Mouse (Mus musculus) C2C12 (cell line): ENCODE data around the gene Prpf31. TPM values are rescaled to one million over a fixed set of nuclear protein-coding genes. Genes with fewer than 3 reads are reported as not detected.

Experiments
- H3K27me3 ChIP-seq: one replicate; pipeline ENCODE4 v1.6.1; 2011; ENCODE audit not compliant: control insufficient read depth, insufficient read depth, insufficient read length
- H3K36me3 ChIP-seq: one replicate; pipeline ENCODE4 v1.6.1; 2011; ENCODE audit not compliant: control insufficient read depth, insufficient read depth
- H3K4me3 ChIP-seq: one replicate; pipeline ENCODE4 v1.5.1; 2011; ENCODE audit warnings: mild to moderate bottlenecking, control low read depth; ENCODE audit not compliant: poor library complexity, insufficient read depth, severe bottlenecking
- H3K79me2 ChIP-seq: one replicate; pipeline ENCODE4 v1.6.1; 2011; ENCODE audit not compliant: control insufficient read depth, insufficient read depth
- H3K79me3 ChIP-seq: one replicate; pipeline ENCODE4 v1.6.1; 2011; ENCODE audit warnings: low read depth, control low read depth
- H3ac ChIP-seq: one replicate; pipeline ENCODE3; 2011; ENCODE audit warnings: low read depth; ENCODE audit not compliant: control insufficient read depth, insufficient read length
- CEBPB ChIP-seq: IDR thresholded peaks from one replicate; pipeline ENCODE4 v1.6.1; 2011; ENCODE audit warnings: low read depth, mild to moderate bottlenecking, control low read depth, moderate library complexity
- CTCF ChIP-seq: IDR thresholded peaks from one replicate; pipeline ENCODE4 v1.5.1; 2011; ENCODE audit not compliant: control insufficient read depth, insufficient read depth, insufficient read length
- FOSL1 ChIP-seq: IDR thresholded peaks from one replicate; pipeline ENCODE4 v1.8.0; 2011; ENCODE audit warnings: mild to moderate bottlenecking, low read length; ENCODE audit not compliant: poor library complexity, insufficient read depth, severe bottlenecking
- MAX ChIP-seq: IDR thresholded peaks from one replicate; pipeline ENCODE4 v1.6.1; 2011; ENCODE audit warnings: mild to moderate bottlenecking, control low read depth
- MYOD1 ChIP-seq: IDR thresholded peaks from one replicate; pipeline ENCODE4 v1.6.1; 2011; ENCODE audit warnings: low read depth; ENCODE audit not compliant: control insufficient read depth, insufficient read length
- MYOG ChIP-seq: IDR thresholded peaks from one replicate; pipeline ENCODE4 v1.6.1; 2011; ENCODE audit not compliant: control insufficient read depth, insufficient read length; ENCODE audit errors: extremely low read depth
- USF1 ChIP-seq: IDR thresholded peaks from one replicate; pipeline ENCODE4 v1.6.1; 2011; ENCODE audit warnings: low read depth, mild to moderate bottlenecking, control low read depth, moderate library complexity
- polyA plus RNA-seq: library from polyadenylated mRNA; unstranded; fragments of >200 nt; fragmentation: generic; extraction: Trizol; gene quantifications from one replicate; pipeline ENCODE4 v1.2.1, GENCODE M21; 2012; ENCODE audit warnings: missing spikeins

Gene Prpf31
- polyA plus RNA-seq, 1 experiment: 102 TPM

- H3K79me3 ChIP-seq: peaks cover 36% of the 10 kb centered on the region
- H3K36me3 ChIP-seq: peaks cover 32% of the 10 kb centered on the region
- peak overlapping the region; percentile 75 for H3K4me3 ChIP-seq
- H3K79me2 ChIP-seq: peaks cover 61% of the 10 kb centered on the region
- H3K27me3 ChIP-seq: no peaks in the 10 kb centered on the region
- TF ChIP-seq CEBPB (no peak), MYOG (no peak), FOSL1 (no peak), CTCF (no peak), USF1 (no peak), MAX (no peak), MYOD1 (no peak)
- peak overlapping the region; percentile 68 for H3ac ChIP-seq
Measured at GRCm38 (mm10) chr7:3629030-3629429, 755 bp upstream of the Prpf31 start.

DNA sequence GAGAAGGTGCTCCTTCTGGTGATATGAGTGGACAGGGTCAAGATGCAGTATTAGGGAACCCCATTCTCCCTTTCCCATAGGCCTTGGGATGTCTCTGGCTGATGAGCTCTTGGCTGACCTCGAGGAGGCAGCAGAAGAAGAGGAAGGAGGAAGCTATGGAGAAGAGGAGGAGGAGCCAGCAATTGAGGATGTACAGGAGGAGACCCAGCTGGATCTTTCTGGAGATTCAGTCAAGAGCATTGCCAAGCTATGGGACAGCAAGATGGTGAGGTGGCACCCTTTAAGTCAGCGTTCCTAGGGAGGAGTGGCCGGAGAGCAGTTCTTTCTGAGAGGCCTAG lies 662 bp downstream of the Prpf31 start:
- Histone ChIP-seq H3K79me3 (peaks cover 36% of the 10 kb centered on the region), H3K27me3 (no peaks in the 10 kb centered on the region), H3K36me3 (peaks cover 41% of the 10 kb centered on the region), H3ac (peak overlapping the region; percentile 79), H3K79me2 (peaks cover 55% of the 10 kb centered on the region), H3K4me3 (peak overlapping the region; percentile 75)
- TF ChIP-seq MAX (no peak), CTCF (no peak), FOSL1 (no peak), MYOD1 (no peak)

GRCm38 (mm10) chr7:3643412-3643811 lies 13.6 kb downstream of the Prpf31 start:
- Histone ChIP-seq H3K36me3 (peaks cover 16% of the 10 kb centered on the region), H3K4me3 (no peak overlapping the region), H3ac (no peak overlapping the region), H3K79me3 (peaks cover 29% of the 10 kb centered on the region), H3K79me2 (peaks cover 32% of the 10 kb centered on the region), H3K27me3 (no peaks in the 10 kb centered on the region)
- no peak for TF ChIP-seq CEBPB
- TF ChIP-seq MAX: no peak
- TF ChIP-seq USF1: no peak
- no peak for TF ChIP-seq FOSL1
- TF ChIP-seq MYOG: no peak
- TF ChIP-seq MYOD1: no peak
- TF ChIP-seq CTCF: no peak

- TF ChIP-seq MAX (no peak), MYOG (no peak), CEBPB (no peak), USF1 (no peak), FOSL1 (no peak), MYOD1 (no peak)
- Histone ChIP-seq H3K27me3 (no peaks in the 10 kb centered on the region), H3K36me3 (peaks cover 14% of the 10 kb centered on the region), H3K79me2 (peaks cover 36% of the 10 kb centered on the region), H3K4me3 (no peak overlapping the region), H3ac (peak overlapping the region; percentile 19), H3K79me3 (peaks cover 33% of the 10 kb centered on the region)
Measured at GRCm38 (mm10) chr7:3643843-3644242, 14.1 kb downstream of the Prpf31 start.

- Histone ChIP-seq H3K4me3 (peak overlapping the region; percentile 7), H3K79me3 (peaks cover 38% of the 10 kb centered on the region), H3ac (peak overlapping the region; percentile 64), H3K27me3 (no peaks in the 10 kb centered on the region), H3K79me2 (peaks cover 41% of the 10 kb centered on the region), H3K36me3 (peaks cover 14% of the 10 kb centered on the region)
- no peak for TF ChIP-seq MYOD1
- no peak for TF ChIP-seq MAX
- no peak for TF ChIP-seq MYOG
- TF ChIP-seq FOSL1: no peak
- TF ChIP-seq USF1: no peak
- no peak for TF ChIP-seq CTCF
- no peak for TF ChIP-seq CEBPB
Measured at GRCm38 (mm10) chr7:3644348-3644671, 14.5 kb downstream of the Prpf31 start.

GRCm38 (mm10) chr7:3644672-3645487 lies 15.1 kb downstream of the Prpf31 start, which contains the start of gene Cnot3:
Gene Cnot3 (plus strand): TSS chr7:3645268.
- TF ChIP-seq CTCF: no peak
- no peak for TF ChIP-seq CEBPB
- TF ChIP-seq MYOG: no peak
- TF ChIP-seq MAX: no peak
- TF ChIP-seq MYOD1: no peak
- no peak for TF ChIP-seq USF1
- no peak for TF ChIP-seq FOSL1
- H3K27me3 ChIP-seq: no peaks in the 10 kb centered on the region
- peak within 1 kb of the TSS; percentile 100 for H3ac ChIP-seq
- H3K36me3 ChIP-seq: peaks cover 12% of the 10 kb centered on the region
- H3K79me2 ChIP-seq: peaks cover 47% of the 10 kb centered on the region
- peak within 1 kb of the TSS; percentile 57 for H3K4me3 ChIP-seq
- peaks cover 41% of the 10 kb centered on the region for H3K79me3 ChIP-seq
